Mouse (Mus musculus) inflammation-experienced regulatory T-cells, adult 6 months (primary cell): ENCODE measurements around the gene Rhox4g. TPM values are rescaled to one million over a fixed set of nuclear protein-coding genes. Genes with fewer than 3 reads are reported as not detected.
"Not testable (repeated sequence)": the region's sequence is repeated elsewhere in the genome, so short reads cannot be mapped to it uniquely, and the experiment has no call there.

Experiments used
- ATAC-seq: one replicate; pipeline ENCODE4 v1.8.0; 2017
- polyA plus RNA-seq, 3 experiments: library from polyadenylated mRNA; unstranded; fragments of 100-300 nt; shearing (Covaris generic); gene quantifications; one replicate each; pipeline ENCODE4 v1.2.1; 2017

The Rhox4g gene
- polyA plus RNA-seq = not detected

GRCm38 (mm10) chrX:37651227-37651626 is at the start of gene Rhox4g:
Gene Rhox4g, minus strand, starts transcription at chrX:37651327.
- ATAC-seq = not testable (repeated sequence)

DNA sequence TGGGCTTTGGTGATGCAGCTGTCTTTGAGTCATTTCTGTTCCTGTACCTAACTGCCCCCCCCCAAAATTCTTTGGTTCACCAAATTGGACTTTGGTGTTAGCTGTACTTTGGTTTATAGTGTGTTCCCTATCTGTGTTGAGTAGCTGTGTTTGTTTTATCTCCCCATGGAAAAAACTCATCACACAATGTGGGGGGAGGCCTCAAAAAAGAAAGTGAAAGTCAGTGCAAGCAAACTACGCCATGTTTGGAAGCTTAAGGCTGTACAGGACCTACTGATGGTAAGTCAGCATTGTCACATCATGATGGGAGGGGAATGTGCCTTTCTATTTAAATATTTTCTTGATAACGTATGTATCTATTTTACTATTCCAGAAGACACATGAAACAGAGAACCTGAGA is 41.1 kb upstream of the Rhox4g start:
- ATAC-seq = no peak

GRCm38 (mm10) chrX:37683031-37683715 is 32.0 kb upstream of the Rhox4g start:
- no peak for ATAC-seq

DNA sequence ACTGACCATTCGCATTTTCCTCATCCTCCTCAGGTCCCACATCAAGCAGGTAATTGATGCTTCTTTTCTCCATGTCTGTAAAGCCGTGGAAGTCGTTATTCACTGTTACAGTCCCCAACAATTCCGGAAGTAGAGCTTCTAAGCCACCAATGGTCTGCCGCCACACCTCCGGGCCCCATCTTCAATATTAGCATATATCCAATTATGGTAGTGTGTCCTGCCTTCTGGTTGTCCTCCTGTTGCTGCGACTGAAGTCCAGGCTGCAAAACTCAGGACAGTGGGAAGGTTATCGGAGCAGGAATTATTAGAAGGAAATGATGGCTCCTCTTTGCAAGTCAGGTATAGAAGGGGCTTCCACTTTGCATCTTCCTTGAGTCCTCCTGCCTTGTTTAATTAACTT is 22.1 kb upstream of the Rhox4g start, which contains the start of gene Rhox2h:
Rhox2h (minus strand) TSS at position 101 of the 400 bp plus-strand sequence.
- not testable (repeated sequence) for ATAC-seq

DNA sequence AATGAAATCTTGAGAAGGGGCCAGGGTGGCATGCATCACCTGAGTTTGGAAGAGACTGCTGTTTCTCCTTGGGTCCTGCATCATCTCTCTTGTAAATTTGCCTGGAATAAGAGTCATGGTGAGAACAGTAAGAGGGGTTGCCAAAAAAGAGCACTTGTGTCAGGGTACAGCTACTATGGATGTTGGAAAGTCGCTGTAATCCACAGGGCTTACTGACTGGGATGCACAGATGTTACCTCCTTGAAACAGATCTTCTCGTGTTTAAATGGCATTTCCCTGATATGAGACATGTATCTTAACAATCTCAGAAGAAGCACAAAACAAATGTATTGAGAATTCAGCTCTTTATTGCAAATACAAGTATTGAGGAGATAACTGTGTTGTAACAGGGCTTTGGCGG is 17.5 kb upstream of the Rhox4g start, which contains the start of gene Rhox3h:
Rhox3h (minus strand) TSS at position 101 of the 400 bp plus-strand sequence.
- ATAC-seq = not testable (repeated sequence)

- not testable (repeated sequence) for ATAC-seq
Measured at GRCm38 (mm10) chrX:37643370-37643769, 7.8 kb downstream of the Rhox4g start, which contains the start of gene Rhox2g. Gene Rhox2g, minus strand, starts transcription at chrX:37643470.

GRCm38 (mm10) chrX:37628512-37628911 is 22.6 kb downstream of the Rhox4g start, which contains the start of gene Rhox3g:
Gene Rhox3g, minus strand, starts transcription at chrX:37628612.
- not testable (repeated sequence) for ATAC-seq

DNA sequence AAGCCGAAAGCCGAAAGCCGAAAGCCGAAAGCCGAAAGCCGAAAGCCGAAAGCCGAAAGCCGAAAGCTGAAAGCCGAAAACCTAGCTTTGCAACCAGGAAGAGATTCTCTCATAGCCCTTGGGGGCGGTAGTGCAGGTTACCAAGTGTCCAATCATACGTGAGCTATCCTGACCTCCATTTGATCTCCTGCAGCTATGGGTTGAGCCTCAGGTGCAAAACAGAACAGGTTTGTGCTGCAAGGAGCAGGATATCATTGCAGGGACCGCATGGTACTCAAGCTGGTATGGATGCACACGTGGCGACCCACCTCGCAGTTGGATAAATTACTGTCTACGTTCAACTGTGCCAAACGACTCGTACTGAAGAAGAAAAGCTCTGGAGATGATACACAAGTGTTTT is 43.5 kb downstream of the Rhox4g start, which contains the start of gene Rhox4f:
Rhox4f (minus strand) TSS at position 101 of the 400 bp plus-strand sequence.
- ATAC-seq = not testable (repeated sequence)

Other genes with a start within 250 kb of the Rhox4g start
- not detected for gene Rhox2b, start 239.3 kb downstream of the Rhox4g start, polyA plus RNA-seq
- not detected for gene Rhox4b, start 218.8 kb downstream of the Rhox4g start, polyA plus RNA-seq
- gene Rhox2c, start 197.6 kb downstream of the Rhox4g start, polyA plus RNA-seq = not detected
- not detected for gene Rhox3c, start 192.7 kb downstream of the Rhox4g start, polyA plus RNA-seq
- not detected for gene Rhox4c, start 171.0 kb downstream of the Rhox4g start, polyA plus RNA-seq
- gene Rhox2d, start 157.9 kb downstream of the Rhox4g start, polyA plus RNA-seq = not detected
- not detected for gene Rhox4d, start 137.0 kb downstream of the Rhox4g start, polyA plus RNA-seq
- not detected for gene Rhox2e, start 120.9 kb downstream of the Rhox4g start, polyA plus RNA-seq
- gene Rhox3e, start 109.3 kb downstream of the Rhox4g start, polyA plus RNA-seq = not detected
- gene Rhox4e, start 93.9 kb downstream of the Rhox4g start, polyA plus RNA-seq = not detected
- not detected for gene Rhox2f, start 79.9 kb downstream of the Rhox4g start, polyA plus RNA-seq
- gene Rhox3f, start 70.3 kb downstream of the Rhox4g start, polyA plus RNA-seq = not detected
- not detected for gene Rhox4f, start 43.6 kb downstream of the Rhox4g start, polyA plus RNA-seq
- gene Rhox3g, start 22.7 kb downstream of the Rhox4g start, polyA plus RNA-seq = not detected
- not detected for gene Rhox2g, start 7.9 kb downstream of the Rhox4g start, polyA plus RNA-seq
- not detected for gene Rhox3h, start 17.4 kb upstream of the Rhox4g start, polyA plus RNA-seq
- gene Rhox2h, start 21.9 kb upstream of the Rhox4g start, polyA plus RNA-seq = not detected
- gene Rhox5, start 153.5 kb upstream of the Rhox4g start, polyA plus RNA-seq = not detected
- gene Rhox6, start 175.6 kb upstream of the Rhox4g start, polyA plus RNA-seq = not detected
- not detected for gene Rhox7a, start 180.4 kb upstream of the Rhox4g start, polyA plus RNA-seq
- gene Rhox8, start 227.6 kb upstream of the Rhox4g start, polyA plus RNA-seq = under 1 TPM in 2 of 3 experiments, not detected in 1; 0.28 to 0.30 TPM
- gene Rhox7b, start 245.9 kb upstream of the Rhox4g start, polyA plus RNA-seq = not detected